Mouse (Mus musculus): Measurements from ENCODE around the gene Dmgdh.

The Dmgdh gene

DNA sequence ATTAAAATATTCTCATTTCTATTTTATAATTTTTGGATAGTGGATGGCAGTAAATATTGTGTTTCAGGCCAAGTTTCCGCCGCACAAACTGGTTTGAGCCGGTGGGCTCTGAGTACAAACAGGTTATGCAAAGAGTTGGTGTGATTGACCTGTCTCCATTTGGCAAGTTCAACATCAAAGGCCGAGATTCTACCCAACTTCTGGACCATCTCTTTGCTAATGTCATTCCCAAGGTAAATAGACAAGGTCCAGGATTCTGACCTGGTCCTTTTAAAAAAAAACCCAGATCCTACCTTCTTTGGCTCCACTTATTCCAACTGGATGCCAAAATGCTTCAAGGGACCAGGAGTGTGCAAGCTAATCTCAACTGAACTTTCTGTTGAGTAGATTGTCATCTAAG is 37.0 kb downstream of the Dmgdh start:
- no peak for DNase-seq

DNA sequence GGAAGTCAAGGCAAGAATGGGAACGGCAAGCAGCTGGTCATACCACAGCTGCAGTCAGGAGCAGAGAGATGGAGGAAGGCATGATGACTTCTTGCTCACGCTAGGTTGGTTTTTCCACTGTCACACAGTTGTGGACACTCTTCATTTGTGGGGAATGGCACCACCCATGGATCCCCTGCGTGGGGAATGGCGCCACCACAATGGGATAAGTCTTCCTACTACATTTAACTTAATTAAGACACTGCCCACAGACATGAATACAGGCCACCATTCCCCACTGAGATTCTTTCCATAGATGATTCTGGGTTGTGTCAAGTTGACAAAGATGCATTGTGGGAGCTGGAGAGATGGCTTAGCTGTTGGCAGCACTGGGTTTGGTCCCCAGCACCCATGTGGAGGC is 38.1 kb downstream of the Dmgdh start:
- DNase-seq, result no peak

DNA sequence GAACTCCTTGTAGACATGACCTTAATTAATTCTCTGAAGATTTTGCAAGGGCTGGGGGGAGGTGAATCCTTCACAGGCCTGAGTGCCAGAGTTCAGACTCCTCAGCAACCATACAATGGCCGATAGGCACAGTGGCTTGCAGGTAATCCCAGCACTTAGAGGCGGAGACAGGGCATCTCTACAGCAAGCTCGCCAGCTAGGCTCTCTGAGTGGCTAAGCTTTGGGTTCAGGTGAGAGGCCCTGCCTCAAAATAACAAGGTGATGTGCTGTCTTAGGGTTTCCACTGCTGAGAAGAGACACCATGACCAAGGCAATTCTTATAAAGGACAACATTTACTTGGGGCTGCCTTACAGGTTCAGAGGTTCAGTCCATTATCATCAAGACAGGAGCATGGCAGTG is 39.6 kb downstream of the Dmgdh start:
- DNase-seq, result no peak

DNA sequence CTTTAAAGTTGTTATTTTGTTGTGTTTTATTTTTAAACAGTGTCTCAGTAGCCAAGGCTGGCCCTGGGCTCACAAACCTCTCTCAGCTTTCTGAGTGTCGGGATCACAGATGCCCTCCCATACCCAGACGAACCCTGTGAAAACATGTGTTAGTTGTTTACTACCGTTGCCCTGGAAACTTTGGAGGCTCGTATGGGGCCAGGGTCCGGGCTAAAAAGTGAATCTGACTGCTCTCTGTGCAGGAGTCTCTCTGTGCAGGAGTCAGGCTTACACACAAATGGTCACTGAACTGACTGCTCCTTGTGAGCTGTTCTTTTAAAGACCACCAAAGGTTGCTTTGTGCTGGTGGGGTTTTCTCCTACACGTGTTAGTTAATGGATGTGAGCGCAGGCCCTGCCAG is 42.9 kb downstream of the Dmgdh start:
- DNase-seq, result no peak

DNA sequence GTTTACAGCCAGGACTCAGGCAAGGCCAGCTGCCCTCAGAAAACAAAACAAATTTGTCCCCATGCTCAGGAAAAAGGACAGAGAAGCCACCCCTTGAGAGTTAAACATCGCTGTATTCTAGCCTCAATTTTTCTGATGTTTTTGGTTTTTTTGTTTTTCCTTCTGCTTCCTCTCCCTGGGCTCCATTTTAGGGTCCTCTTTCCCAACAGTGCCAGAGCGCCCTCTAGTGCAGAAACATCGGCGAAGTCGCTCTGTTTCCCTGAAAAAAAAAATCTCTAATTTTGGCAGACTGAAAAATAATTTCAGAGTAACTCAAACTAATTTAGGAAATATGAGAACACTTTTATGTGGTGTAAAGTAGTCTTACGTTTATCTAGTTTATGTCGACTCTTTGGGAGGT is 44.7 kb downstream of the Dmgdh start:
- peak; percentile 76 for DNase-seq

DNA sequence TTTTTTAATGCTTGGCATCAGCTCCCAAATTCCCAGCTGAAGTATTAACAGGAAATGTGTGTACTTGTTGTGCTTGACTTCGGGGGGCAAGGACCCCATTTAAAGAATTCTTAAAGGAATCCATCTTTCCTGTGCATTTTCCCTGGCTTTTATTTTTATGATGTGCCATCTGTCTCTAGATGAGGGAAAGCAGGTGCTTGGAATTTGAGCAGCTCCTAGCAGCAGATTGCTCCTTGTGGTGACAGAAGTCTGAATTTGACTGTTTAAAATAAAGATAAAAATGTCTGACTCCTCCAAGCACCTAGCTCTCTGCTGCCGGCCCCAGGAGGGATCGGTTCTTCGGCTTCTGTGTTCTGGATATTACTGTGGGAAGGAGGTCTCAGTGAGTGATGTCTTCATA is 47.7 kb downstream of the Dmgdh start:
- DNase-seq, result no peak

DNA sequence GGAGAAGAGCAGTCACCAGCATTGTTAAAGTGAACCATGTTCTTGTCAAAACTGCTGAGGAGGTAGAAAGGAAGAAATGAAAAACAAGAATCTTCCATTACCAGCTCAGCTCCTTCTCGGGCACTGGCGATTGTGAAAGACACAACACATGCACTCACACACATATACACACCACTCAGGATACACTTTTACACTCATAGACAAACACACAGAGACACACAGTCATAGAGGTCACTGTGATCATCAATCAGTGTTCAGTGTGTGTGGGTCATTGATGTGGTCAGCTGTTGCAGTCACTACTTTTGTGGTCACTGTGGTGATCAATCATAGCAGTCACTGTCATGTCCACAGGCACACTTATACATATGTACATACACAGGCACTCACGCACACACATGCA is 49.2 kb downstream of the Dmgdh start:
- no peak for DNase-seq

DNA sequence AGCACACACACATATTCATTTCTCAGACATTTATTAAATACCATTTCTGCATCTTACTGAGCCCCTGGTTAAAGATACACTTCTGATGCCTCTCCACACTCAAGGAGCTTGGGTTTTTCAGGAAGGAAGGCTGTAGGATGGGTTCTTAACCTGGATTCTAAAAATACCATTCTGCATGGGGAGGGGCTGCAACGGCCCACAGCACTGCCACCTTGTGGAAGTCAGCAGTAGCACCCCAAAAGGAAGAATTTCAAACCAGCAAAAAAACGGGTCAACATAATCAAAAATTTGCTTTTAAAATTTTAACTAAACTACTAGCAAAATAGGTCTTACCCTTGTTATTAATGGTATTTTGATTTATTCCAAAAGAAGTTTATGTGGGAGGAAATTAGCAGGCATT is 50.0 kb downstream of the Dmgdh start:
- peak; percentile 25 for DNase-seq

DNA sequence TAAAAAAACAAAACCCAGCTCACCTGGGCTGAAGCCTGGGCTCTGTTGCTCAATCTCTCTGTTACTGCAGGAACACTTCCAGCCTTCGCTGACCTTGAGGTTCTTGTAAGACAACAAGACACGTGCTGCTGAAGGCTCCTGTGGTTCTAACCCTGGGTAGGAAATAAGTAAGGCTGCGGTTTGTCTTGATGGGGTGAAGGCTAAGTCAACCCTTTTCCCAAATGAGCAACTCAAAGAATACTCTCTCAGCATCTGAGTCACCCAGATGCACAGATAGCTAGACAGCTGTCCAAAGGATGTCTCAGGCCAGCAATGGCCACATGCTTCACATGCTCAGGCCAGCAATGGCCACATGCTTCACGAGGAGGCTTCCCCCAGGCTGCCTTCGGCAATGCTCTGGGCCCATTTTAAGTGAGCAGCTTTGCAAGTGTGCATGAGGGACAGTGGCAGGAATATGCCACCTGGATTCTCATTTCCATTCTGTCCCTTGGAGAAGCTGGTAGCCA is 61.0 kb downstream of the Dmgdh start:
- DNase-seq, result no peak

DNA sequence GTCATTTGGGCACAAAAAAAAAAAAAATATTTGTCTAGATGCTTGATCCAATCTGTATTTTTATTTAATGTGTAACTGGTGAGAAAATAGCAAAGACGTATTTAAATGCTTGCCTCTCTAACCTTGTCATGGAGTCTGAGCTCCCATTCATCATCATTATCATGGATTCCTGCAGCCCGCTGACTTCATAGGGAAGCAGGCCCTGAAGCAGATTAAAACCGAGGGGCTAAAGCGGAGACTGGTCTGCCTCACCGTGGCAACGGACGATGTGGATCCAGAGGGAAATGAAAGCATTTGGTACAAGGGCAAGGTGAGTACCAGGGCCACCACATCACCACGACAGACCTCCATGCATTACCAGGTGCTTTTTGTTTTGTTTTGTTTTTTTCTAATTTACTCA is 69.9 kb downstream of the Dmgdh start:
- DNase-seq, result peak; percentile 13

DNA sequence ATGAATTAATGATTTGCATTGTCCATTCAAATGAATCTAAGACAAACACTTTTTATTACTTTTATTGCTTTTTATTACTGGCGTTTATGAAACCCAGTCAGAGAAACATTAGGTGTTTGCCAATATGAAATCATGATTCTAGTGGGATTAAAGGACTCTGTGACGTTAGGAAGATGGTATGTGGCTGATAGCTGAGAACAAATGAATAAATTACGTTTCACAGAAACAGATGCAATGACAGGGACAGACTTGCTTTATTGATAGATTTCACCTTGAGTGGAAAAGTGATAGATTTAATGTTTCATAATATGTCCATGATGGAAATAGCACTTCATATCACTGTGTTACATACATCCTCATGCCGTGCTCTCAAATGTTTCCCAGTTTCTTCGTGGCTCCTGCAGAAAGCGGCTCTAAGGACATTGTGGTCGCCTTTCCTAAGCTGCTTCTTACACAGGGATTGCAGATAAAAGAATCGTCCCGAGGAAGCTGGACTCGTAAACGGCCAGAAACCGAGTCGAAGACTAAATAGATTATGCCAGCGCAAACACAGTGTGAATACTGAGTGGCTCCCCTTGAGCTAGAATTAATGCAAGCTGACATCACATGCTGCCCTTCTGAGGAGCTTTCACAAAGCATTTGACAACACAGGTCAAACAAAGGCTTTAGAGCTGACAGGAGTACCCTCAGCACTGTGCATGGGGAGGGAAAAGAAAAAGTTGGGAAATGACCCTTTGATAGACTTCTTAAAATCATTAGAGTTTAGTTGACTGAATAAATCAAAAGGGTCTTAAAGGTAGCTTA is 78.6 kb downstream of the Dmgdh start:
- DNase-seq, result peak; percentile 70

DNA sequence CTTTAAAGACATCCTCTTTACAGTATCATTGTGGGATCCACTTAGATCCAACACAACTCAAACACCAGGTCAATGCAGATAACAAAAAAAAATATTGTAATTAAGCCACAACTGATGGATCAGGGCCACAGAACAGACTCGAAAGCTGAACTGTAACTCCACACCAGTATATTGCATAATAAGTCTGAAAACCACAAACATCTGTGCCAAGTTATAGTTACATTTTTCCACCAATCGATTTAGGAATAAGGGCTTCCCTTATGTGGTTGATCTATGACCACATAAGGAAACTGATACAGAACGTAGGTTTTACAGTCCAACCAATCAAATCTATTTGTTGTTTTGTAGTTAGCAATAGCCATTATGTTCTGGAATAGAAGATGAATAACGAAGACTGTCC is 80.9 kb downstream of the Dmgdh start:
- DNase-seq, result no peak

DNA sequence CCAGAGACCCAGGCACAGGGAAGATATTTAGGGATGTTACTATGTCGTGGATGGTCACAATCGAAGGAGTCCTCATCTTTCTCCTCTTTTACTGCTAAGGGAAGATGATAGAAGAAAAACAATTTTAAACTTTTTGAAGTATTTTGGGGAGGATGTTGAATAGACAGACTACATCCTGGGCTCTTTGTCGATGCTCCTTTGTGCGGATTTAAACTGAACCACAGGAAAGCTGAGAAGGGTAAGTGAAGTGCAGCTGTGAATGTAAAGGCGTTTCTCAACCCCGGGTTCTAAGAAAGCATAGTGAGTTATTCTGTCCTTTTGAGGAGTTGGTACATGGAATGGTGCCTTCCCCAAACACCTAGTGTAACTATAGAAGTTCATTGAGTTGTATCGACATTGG is 82.4 kb downstream of the Dmgdh start:
- no peak for DNase-seq

DNA sequence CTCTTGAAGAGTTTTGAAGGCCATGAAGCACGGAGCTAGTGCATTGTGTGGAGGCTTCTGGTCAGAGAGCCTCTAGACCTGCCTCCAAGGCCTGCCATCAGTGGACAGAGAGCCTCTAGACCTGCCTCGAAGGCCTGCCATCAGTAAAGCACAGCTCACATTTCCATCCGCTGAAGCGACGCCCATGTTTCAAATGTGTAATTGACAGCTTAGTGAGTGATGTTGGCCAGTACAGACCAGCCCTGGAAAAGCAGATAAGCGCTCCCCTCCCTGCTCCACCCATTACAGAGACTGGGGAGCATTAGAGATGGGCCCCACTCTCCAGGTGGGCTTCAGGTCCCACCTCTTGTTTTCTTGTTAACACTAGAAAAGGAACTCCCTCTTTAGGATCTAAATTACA is 83.3 kb downstream of the Dmgdh start:
- no peak for DNase-seq

DNA sequence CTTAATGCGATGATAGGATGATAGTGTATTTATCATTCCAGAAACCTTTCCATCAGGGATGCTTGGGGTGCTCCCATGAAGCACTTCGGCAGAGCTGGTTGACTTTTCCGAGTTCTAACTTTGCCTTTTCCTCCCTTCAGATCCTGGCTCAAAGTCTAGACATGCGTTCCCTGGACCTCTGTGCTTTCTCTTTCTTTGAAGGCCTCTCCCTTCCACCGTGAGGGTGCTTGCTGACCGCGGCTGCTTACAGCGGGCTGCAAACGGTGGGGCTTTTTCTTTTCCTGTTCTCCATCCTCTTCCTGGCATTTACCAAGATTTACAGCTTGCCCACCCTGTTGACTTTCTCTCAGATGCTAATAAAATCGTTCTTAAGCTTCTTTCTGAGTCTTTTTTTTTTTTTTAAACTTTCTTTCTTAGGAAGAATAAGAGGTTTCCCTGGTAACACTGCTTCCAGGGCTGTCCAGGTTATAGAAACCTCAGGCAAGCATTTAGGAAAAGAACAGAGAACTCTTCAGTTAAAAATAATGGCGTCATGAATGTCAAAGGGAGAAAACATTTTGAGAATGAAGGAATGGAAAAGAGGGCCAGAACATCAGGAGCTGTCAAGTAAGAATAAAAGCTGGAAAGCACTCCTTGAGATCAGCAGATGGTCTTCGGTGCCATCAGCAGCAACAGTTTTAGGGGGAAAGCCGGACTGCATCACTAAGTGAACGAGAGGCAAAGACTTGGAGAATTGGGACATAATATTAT is 84.1 kb downstream of the Dmgdh start:
- DNase-seq, result no peak

DNA sequence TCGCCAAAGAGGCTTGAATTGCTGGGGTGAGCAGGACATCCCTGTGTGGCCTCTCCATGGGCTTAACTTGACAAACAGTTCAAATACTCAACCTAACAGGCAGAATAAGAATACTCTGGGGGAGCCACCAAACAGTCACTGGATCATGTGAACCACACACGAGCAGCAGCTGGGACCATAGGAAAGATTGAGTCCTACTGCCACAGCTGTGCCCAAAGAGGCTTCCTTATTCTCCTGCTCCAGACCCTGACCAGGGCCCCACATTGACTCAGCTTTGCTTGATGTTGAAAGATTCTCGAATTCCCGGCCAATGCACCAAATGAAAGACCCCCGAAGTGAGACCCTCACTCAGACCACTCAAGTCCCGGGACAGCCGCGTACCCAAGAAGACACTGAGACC is 87.6 kb downstream of the Dmgdh start:
- no peak for DNase-seq

DNA sequence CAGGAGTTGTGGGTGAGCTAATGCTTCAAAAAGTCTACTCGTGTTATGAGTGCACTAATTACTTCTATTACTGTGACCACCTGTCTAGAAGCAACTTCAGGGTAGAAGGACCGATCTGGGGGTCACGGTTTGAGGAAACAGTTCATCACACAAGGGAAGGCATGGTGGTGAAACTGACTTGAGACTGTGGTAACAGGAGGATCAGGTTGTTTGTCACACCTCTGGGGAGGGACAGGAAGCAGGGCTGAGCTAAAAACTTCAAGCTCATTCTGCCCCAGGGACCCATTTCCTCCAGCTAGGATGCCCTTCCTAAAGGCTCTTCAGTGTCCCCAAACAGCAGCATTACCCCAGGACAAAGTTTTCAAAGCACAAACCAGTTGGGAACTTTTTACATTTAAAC is 88.6 kb downstream of the Dmgdh start:
- no peak for DNase-seq

DNA sequence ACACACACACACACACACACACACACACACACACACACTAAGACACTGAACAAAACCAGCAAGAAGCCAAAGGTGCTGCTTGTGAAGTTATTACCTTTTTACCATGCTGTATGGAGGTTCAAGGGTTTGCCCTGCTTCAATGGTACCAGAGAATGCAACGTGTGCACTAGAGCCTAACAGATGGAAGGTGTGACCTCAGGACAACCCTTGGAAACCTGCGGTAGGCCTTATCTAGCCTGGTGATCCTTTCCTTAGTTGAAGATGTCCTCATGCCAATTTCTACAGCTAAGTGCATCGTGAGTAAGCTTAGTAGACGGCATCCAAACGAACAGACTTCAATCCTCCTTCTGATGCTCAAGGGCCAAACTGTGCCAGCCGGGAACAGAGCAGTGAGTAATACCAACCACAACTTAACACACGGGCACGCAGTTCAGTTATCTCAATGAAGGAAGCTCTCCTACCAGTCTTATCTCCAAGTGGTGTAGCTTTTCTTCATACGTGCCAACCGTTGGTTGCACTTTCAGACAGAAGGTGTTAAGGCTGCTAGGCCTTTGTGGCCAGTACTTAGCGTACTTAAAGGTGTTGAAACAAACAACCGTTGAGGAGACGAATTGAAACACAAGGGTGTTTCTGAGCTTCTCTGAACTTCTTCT is 90.2 kb downstream of the Dmgdh start:
- DNase-seq, result no peak

DNA sequence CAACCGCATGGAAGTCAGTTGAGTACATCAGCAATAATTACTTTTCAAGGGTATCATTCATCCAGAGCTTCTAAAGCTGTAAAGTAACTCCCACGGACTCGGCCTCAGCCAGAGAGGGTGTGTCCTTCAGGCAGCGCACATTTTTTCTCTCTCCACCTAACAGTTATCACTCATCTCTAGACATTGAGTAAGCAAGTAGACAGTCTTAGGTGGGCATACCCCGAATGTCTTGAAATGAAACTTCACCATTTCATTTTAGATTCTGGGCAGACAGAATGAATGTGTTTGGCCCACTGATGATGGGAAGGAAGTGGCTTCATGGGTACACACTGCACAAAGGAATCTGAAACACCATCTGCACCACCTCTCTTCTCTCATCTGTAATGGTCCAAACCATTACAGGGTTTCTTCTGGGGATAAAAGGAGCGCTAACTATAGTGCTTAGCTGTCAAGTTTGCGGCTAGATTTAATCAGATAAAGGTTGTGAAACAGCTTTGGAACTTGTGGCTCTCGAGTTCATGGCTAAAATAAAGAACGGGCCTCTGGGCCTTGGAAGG is 96.9 kb downstream of the Dmgdh start:
- no peak for DNase-seq

DNA sequence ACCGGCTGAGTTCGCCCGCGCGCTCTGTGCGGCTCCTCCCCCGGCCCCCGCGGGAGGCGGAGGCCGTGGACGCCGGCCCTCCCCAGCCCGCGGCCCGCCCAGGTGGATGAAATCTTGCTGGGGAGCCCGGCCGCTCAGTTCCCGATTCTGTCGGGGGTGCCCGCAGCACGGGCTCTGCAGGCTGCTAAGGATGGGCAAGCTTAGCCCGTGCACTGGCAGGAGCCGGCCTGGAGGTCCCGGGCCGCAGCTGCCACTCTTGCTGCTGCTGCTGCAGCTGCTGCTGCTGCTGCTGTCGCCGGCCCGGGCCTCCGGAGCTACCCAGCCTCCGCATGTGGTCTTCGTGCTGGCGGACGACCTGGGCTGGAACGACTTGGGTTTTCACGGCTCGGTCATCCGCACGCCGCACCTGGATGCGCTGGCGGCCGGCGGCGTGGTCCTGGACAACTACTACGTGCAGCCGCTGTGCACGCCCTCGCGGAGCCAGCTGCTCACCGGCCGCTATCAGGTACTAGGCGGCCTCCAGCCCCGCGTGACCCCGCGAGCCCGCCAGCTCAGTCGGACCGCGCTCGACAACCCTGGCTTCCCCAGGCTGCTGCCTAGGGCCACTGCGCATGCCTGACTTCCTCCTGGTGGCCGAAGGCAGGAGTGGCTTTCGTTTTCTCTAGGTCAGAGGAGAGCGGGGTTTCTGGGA is 97.5 kb downstream of the Dmgdh start, which contains the start of gene Arsb:
Gene Arsb (plus strand): TSS at position 43 of the 691 bp plus-strand sequence.
- DNase-seq, result peak; percentile 92

DNA sequence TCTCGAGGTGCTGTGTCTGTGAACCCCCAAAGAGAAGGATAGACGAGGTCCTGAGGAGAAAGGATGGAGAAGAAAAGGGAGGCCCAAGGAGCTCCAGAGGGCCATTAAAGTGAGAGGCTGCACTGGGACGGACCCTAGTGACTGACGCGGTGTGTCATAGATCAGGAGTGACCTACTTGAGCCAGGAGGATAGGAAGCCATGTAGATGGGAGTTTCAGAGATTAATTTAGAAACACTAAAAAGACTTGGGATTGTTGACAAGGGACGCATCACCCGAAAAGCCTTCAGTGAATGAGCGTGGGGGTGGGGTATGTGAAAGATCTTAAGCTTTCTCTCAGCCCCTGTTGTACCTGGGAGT is 98.0 kb downstream of the Dmgdh start:
- no peak for DNase-seq

DNA sequence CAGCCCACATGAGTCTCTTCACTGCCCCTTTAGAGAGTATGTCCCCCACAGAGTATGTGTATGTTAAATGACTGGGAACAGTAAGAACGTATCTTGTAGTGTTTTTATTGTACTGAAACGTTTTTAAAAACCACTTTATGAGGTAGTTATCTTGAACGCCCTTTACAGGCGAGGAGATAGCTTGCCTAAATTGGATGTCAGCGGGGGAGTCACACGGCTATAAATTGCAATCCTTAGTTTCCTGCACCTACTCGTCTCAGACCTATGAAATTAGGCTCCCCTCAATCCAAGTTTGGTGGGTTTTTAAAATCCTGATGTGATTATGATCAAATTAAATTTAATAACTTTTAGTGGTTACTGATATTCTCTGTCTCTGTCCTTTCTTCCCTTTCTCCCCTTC is 98.6 kb downstream of the Dmgdh start:
- DNase-seq, result no peak

Measured in retina, postnatal 1 day (tissue).